Mouse (Mus musculus) midbrain, embryonic 12.5 days (tissue): Measurements from ENCODE around the gene Tubgcp6. TPM values are rescaled to one million over a fixed set of nuclear protein-coding genes. Genes with fewer than 3 reads are reported as not detected.

ENCODE experiments used
- ATAC-seq: fragments of 200-750 bp; cut with Nextera tagmentation; 2 replicates; pipeline ENCODE4 v1.8.0; 2017; ENCODE audit warnings: low read depth, moderate TSS enrichment, moderate library complexity; ENCODE audit not compliant: low FRiP score
- H3K27ac ChIP-seq: fragments of 300-500 bp; sonication (generic); replicated peaks from 2 replicates; pipeline ENCODE4 v1.5.1; 2016; ENCODE audit warnings: mild to moderate bottlenecking
- H3K27me3 ChIP-seq: fragments of 300-500 bp; sonication (generic); 2 replicates; pipeline ENCODE4 v1.6.1; 2016; ENCODE audit warnings: mild to moderate bottlenecking
- H3K36me3 ChIP-seq: fragments of 300-500 bp; sonication (generic); 2 replicates; pipeline ENCODE4 v1.6.1; 2016
- H3K4me1 ChIP-seq: fragments of 300-500 bp; sonication (generic); 2 replicates; pipeline ENCODE4 v1.6.1; 2016
- H3K4me2 ChIP-seq: fragments of 300-500 bp; sonication (generic); replicated peaks from 2 replicates; pipeline ENCODE4 v1.6.1; 2016; ENCODE audit warnings: mild to moderate bottlenecking, moderate library complexity
- H3K4me3 ChIP-seq: fragments of 300-500 bp; sonication (generic); 2 replicates; pipeline ENCODE4 v1.5.1; 2016; ENCODE audit warnings: mild to moderate bottlenecking
- H3K9ac ChIP-seq: fragments of 300-500 bp; sonication (generic); replicated peaks from 2 replicates; pipeline ENCODE4 v1.6.1; 2016; ENCODE audit warnings: mild to moderate bottlenecking, moderate library complexity
- H3K9me3 ChIP-seq: fragments of 300-500 bp; sonication (generic); 2 replicates; pipeline ENCODE4 v1.6.1; 2016; ENCODE audit warnings: mild to moderate bottlenecking
- WGBS: fragments of 180-500 bp; shearing (Covaris S2); methylation state at CpG from one replicate; pipeline ENCODE4 v1.1.7; 2016; 5-methylcytosine and 5-hydroxymethylcytosine counted together
- polyA plus RNA-seq: library from polyadenylated mRNA; unstranded; fragments of >200 nt; fragmentation: Nextera tagmentation; extraction: Ambion mirVana; gene quantifications from 2 replicates; pipeline ENCODE4 v1.2.1, GENCODE M21; 2016

Gene Tubgcp6
- polyA plus RNA-seq, result 25.0 and 25.1 TPM in 2 replicates

DNA sequence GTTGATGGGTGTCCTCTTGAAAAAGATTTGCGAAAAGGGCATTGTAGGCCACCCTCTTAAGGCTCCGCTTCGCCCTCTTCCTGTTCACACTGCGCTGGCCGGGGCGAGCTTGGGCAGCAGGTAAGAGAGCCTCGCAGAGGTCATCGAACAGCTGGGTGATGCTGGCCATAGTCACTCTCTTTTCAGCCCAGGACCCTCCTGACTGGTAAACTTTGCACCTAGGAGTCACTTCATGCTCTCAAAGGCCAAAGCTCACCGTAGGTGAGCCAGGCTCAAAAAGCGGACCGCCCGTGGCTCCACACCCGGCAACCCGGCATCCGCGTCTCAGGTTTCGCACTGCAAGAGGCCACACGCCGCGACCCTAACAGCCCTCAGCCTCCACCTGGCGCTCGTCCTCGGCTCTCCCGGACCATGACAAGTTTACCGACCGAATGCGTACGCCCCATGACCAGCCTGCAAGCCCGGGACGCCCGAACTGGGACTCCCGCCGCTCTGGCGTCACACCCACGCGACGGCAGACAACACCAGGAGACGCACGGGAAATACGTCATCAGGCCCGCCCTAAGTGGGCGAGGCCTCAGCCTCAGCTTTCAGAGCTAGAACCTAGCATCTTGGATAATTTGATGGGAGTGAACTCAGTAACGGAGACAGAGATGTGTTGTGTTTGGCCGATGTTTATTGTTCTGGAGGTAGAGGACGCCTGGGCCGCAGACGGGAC is at the start of gene Tubgcp6:
TSS of gene Tubgcp6 (minus strand) at position 464 of the 718 bp plus-strand sequence.
- Histone ChIP-seq H3K27ac (peak within 1 kb of the TSS; percentile 78), H3K9me3 (no peaks in the 10 kb centered on the region), H3K36me3 (peaks cover 24% of the 10 kb centered on the region), H3K9ac (peak within 1 kb of the TSS; percentile 87), H3K27me3 (no peaks in the 10 kb centered on the region), H3K4me3 (peak within 1 kb of the TSS; percentile 90), H3K4me1 (peaks cover 45% of the 10 kb centered on the region), H3K4me2 (peak within 1 kb of the TSS; percentile 98)
- WGBS, result under 1% methylated on average over 47 of the region's 47 CpGs
- ATAC-seq, result peak; percentile 78

DNA sequence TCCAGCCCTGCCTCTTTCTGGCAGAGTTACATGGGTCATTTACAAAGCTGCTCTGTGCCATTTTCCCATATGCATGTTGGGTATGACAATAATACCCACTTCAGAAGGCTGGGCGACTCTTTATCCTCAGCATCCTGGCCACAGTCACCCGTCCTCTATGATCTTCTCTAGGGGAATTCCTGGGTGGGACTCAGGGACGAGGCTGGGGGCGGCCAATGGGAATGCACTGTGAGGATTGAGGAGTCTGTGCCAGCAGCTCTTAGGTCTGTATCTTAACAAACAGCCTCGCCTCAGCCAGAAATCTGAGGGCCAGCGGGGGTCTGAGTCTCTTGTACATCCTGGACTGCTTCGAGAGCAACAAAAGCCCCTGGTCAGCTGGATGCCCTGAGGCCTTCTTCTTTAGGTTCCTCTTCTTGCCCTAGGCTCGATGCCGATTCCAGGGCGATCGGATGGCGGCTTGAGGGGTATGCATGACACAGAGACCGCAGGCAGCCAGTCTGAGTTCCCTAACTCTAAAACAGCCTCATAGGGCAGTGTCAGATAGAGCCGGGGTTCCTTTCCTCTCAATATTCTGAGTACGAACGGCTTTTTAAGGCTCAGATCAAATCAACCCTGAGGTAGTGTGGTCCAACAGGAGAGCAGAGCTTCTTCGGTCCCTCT is 49.5 kb upstream of the Tubgcp6 start:
- Histone ChIP-seq H3K4me2 (peak overlapping the region; percentile 99), H3K4me1 (peaks cover 79% of the 10 kb centered on the region), H3K9ac (peak overlapping the region; percentile 70), H3K36me3 (peaks cover 29% of the 10 kb centered on the region), H3K9me3 (no peaks in the 10 kb centered on the region), H3K27me3 (0 out of 2 replicates have a peak, but pooled peaks cover 8% of the 10 kb centered on the region), H3K27ac (peak overlapping the region; percentile 80), H3K4me3 (peak overlapping the region; percentile 56)
- 33% methylated on average over 17 of the region's 17 CpGs for WGBS
- no peak for ATAC-seq

DNA sequence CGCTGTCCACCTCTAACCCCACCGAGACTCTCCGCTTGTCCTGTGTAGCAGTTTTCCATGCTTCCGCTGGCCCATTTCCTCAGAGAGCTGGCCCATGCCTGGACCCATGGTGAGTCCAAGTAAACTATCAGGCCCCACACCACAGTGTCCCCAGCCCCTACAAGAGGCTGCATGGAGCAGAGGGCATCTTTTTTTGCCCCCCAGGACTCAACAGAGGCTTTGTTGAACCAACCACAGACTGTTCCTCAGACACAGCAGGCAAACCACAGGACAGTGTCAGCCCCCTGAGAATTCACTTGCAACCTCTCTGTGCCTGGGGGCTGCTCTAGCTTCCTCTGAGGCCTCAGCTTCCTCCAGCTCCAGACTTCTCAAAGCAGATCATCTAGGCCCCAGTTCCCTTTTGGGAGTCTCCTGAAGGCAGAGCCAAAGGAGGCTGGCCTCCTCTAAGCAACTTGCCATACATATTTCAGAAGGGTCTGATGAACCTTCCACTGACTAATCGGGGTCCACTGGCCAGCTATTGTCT is 48.7 kb upstream of the Tubgcp6 start:
- H3K9ac ChIP-seq, result no peak overlapping the region
- H3K4me3 ChIP-seq, result no peak overlapping the region
- 0 out of 2 replicates have a peak, but pooled peaks cover 8% of the 10 kb centered on the region for H3K27me3 ChIP-seq
- H3K27ac ChIP-seq, result no peak overlapping the region
- WGBS, result 89% methylated on average over 5 of the region's 5 CpGs
- H3K4me2 ChIP-seq, result no peak overlapping the region
- no peak for ATAC-seq
- peaks cover 37% of the 10 kb centered on the region for H3K36me3 ChIP-seq
- H3K4me1 ChIP-seq, result peaks cover 71% of the 10 kb centered on the region
- no peaks in the 10 kb centered on the region for H3K9me3 ChIP-seq

DNA sequence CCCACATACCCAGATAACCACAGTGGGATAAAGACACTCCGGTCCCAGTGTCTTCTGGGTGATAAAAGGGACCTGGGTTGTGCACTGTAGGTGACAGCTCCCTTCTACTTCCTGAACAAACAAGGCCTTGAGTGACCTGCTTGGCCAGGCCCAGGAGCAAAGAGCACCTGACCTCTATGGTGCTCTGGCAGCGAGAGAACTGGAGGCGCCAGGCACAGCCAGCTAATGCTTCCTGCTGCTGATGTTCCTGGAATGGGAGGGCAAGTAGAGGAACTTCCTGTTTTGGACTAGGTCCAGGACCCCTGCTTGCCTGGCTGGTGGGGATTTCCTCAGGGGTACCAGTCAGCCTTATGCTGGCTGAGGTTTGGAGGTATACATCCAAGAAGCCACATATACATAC is 47.2 kb upstream of the Tubgcp6 start:
- Histone ChIP-seq H3K4me3 (no peak overlapping the region), H3K9ac (no peak overlapping the region), H3K9me3 (no peaks in the 10 kb centered on the region), H3K27ac (no peak overlapping the region), H3K36me3 (peaks cover 52% of the 10 kb centered on the region), H3K27me3 (0 out of 2 replicates have a peak, but pooled peaks cover 8% of the 10 kb centered on the region), H3K4me2 (no peak overlapping the region), H3K4me1 (peaks cover 56% of the 10 kb centered on the region)
- ATAC-seq, result no peak
- WGBS, result 77% methylated on average over 3 of the region's 3 CpGs

DNA sequence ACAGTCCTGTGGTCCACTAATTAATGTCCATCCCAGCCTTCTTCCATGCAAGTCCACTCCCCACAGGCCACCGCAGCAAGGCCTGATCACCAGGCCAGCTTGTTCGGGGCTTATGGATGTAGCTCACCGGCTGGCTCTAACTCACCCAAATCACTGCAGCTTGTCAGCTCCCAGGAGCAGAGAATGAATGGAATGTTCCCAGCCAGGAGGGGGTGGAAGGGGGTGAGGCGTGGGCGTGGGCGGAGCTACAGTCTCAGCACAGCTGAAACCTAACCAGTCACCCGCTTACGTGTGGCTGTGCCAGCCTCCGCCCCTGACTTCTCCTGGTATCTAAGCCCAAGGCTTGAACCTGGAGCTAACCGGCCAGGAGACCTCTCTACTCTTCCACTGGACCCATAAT is 46.5 kb upstream of the Tubgcp6 start:
- WGBS, result 8% methylated on average over 10 of the region's 10 CpGs
- H3K4me3 ChIP-seq, result no peak overlapping the region
- 0 out of 2 replicates have a peak, but pooled peaks have one; percentile 20 for ATAC-seq
- no peaks in the 10 kb centered on the region for H3K9me3 ChIP-seq
- peak overlapping the region; percentile 65 for H3K27ac ChIP-seq
- peaks cover 58% of the 10 kb centered on the region for H3K36me3 ChIP-seq
- H3K27me3 ChIP-seq, result 0 out of 2 replicates have a peak, but pooled peaks cover 3% of the 10 kb centered on the region
- H3K4me2 ChIP-seq, result peak overlapping the region; percentile 19; the same call in 1 of the 2 replicates
- H3K9ac ChIP-seq, result peak overlapping the region; percentile 24; the same call in 1 of the 2 replicates
- H3K4me1 ChIP-seq, result peaks cover 50% of the 10 kb centered on the region

DNA sequence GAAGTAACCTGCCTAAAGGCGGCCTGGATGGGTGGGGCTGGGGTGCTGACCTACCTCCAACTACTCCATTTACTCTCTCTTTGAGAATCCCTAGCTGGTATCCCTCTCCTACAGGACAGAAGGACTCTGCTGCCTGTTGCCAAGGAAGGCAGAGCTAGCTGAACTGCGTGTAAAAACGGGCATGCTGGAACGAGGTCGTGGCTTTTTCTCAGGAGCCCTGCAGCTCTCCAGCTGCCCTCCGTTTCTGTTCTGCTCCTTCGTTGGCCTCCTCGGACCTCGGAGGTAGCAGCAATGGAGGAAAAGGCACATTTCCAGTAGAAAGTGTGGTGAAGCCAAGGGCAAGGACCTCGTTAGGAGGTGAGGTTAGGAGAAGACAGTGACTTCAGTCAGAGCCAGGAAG is 46.0 kb upstream of the Tubgcp6 start:
- Histone ChIP-seq H3K9me3 (no peaks in the 10 kb centered on the region), H3K9ac (no peak overlapping the region), H3K36me3 (peaks cover 64% of the 10 kb centered on the region), H3K4me1 (peaks cover 45% of the 10 kb centered on the region), H3K27ac (peak overlapping the region; percentile 65), H3K4me3 (no peak overlapping the region), H3K27me3 (no peaks in the 10 kb centered on the region), H3K4me2 (0 out of 2 replicates have a peak overlapping the region, but pooled peaks have one; percentile 19)
- 66% methylated on average over 10 of the region's 10 CpGs for WGBS
- ATAC-seq, result no peak

DNA sequence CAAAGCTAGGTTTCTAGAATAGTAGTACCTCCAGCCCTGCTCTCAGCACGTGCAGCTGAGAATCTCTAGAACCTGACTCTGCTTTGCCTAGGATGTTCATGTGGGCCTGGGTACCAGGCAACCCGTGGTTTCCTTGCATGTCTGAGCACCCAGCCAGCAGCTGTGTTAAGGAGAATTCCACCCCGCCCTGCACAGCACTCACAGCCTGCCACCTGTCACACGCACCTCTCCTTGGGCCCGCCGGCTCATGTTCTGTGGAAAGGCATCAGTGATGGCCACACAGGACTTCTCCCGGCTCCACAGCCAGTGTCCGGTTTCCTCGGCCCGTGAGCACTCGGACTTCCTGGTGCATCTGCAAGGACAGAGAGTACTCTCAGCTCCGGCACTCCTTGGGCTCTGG is 42.6 kb upstream of the Tubgcp6 start:
- Histone ChIP-seq H3K36me3 (peaks cover 98% of the 10 kb centered on the region), H3K27ac (no peak overlapping the region), H3K9ac (no peak overlapping the region), H3K4me1 (peaks cover 17% of the 10 kb centered on the region), H3K4me3 (no peak overlapping the region), H3K27me3 (no peaks in the 10 kb centered on the region), H3K9me3 (no peaks in the 10 kb centered on the region), H3K4me2 (no peak overlapping the region)
- 95% methylated on average over 12 of the region's 12 CpGs for WGBS
- ATAC-seq, result no peak

DNA sequence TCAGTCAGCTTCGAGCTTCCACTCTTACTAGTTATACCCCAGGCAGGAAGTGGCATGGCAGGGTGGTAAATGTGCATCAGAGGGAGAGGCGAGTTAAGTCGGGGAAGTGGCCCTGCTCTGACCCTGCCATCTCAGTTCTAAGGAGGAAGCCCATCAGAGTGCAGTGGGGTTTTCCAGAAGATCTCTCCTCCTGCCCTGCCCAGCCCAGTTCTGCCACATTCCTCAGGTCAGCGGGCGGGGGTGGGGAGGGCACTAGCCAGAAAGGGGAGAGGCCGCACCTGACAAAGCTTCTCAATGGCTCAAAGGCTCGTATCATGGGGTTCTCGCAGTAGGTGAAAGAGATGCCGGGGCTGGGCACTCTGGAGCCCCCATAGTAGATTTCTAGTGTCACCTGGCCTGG is 38.5 kb upstream of the Tubgcp6 start:
- H3K4me3 ChIP-seq, result no peak overlapping the region
- no peaks in the 10 kb centered on the region for H3K9me3 ChIP-seq
- no peak overlapping the region for H3K9ac ChIP-seq
- WGBS, result 88% methylated on average over 9 of the region's 9 CpGs
- no peaks in the 10 kb centered on the region for H3K4me1 ChIP-seq
- peaks cover 100% of the 10 kb centered on the region for H3K36me3 ChIP-seq
- ATAC-seq, result no peak
- no peak overlapping the region for H3K27ac ChIP-seq
- no peaks in the 10 kb centered on the region for H3K27me3 ChIP-seq
- H3K4me2 ChIP-seq, result no peak overlapping the region

DNA sequence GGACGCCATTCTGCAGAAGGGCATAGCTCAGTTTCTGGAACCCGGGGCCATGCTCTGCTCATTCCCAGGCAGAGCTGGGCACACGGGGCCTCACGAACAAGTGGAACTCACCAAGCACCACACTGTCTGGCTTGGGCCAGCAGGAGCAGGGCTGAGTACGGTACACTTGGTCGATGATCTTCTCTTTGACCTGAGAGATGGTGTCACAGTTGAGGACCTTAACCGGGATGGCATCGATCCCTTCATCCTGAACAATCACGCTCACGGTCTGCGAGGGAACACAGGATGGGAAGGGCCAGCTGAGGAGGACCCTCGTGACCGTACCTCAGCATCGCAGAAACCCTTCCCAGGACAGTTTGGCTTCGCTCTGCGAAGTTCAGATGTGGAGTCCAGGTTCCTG is 35.6 kb upstream of the Tubgcp6 start:
- no peak overlapping the region for H3K9ac ChIP-seq
- no peaks in the 10 kb centered on the region for H3K9me3 ChIP-seq
- ATAC-seq, result no peak
- no peak overlapping the region for H3K4me2 ChIP-seq
- H3K4me1 ChIP-seq, result no peaks in the 10 kb centered on the region
- H3K27me3 ChIP-seq, result no peaks in the 10 kb centered on the region
- H3K27ac ChIP-seq, result no peak overlapping the region
- peaks cover 99% of the 10 kb centered on the region for H3K36me3 ChIP-seq
- WGBS, result 95% methylated on average over 16 of the region's 16 CpGs
- no peak overlapping the region for H3K4me3 ChIP-seq

DNA sequence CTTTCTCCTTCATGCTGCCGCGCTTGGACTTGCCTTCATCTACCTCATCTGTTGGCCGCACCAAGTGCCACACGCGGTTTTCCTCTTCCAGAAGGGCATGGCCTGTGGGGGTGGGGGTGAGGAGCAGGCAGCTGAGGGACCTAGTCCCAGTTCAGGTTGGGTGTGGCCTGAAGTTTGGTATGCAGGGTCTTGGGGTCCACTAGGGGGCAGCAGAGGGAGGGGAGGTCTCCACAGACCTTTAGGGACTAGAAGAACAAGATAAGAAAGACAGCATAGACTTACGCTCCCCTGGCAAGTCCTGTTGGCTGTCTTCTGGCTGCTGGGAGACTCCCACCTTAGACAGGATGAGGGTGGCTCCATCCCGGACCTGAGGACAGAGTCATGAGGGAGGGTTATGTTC is 35.0 kb upstream of the Tubgcp6 start:
- H3K4me1 ChIP-seq, result no peaks in the 10 kb centered on the region; the same call in 1 of the 2 replicates
- no peak overlapping the region for H3K4me2 ChIP-seq
- no peak overlapping the region for H3K9ac ChIP-seq
- peaks cover 93% of the 10 kb centered on the region for H3K36me3 ChIP-seq
- peak; percentile 39; the same call in 1 of the 2 replicates for ATAC-seq
- no peak overlapping the region for H3K4me3 ChIP-seq
- no peaks in the 10 kb centered on the region for H3K9me3 ChIP-seq
- WGBS, result 75% methylated on average over 7 of the region's 7 CpGs
- H3K27me3 ChIP-seq, result no peaks in the 10 kb centered on the region
- no peak overlapping the region for H3K27ac ChIP-seq

DNA sequence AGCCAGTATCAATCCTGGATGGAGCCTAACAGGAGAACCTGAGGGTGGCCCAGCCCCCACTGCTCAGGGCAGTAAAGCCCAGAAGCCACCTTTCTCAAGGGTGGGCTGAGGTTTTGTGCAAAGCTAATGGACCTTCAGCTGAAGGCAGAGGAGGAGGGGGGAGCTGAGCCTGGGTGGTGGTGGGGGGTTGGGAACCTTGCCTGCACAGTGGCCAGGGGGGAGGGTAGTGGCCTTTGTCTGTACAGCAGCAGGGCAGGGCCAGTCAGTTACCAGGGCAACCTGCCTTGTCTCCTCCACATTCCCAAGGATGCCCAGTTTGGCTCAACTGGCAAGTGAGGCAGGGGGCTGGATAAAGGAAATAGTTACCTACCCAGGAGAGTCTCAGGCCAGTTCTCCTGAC is 29.4 kb upstream of the Tubgcp6 start:
- Histone ChIP-seq H3K27ac (peak overlapping the region; percentile 73), H3K36me3 (peaks cover 37% of the 10 kb centered on the region), H3K9me3 (no peaks in the 10 kb centered on the region), H3K4me2 (peak overlapping the region; percentile 29), H3K4me1 (peaks cover 34% of the 10 kb centered on the region), H3K9ac (peak overlapping the region; percentile 4; the same call in 1 of the 2 replicates), H3K4me3 (no peak overlapping the region), H3K27me3 (peaks cover 10% of the 10 kb centered on the region; the same call in 1 of the 2 replicates)
- peak; percentile 68 for ATAC-seq

DNA sequence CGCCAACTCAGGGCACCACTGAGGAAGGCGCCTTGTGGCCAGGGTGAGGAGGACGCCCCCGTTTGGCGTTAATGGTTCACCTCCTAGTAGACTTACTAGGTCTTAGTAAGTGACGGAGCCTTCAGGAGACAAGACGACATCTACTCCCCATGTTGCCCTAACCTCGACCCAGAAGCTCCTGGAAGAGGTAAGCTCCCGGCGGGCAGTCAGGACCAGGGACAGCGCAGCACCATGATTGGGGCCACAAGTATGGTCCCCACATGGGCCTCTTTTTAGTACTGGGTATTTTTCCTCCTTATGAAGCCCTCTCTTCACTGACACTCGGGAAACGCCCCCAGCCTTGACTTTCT is 27.1 kb upstream of the Tubgcp6 start:
- Histone ChIP-seq H3K9ac (peak overlapping the region; percentile 95), H3K27me3 (peaks cover 12% of the 10 kb centered on the region), H3K4me1 (peaks cover 48% of the 10 kb centered on the region), H3K4me3 (peak overlapping the region; percentile 82), H3K9me3 (no peaks in the 10 kb centered on the region), H3K27ac (peak overlapping the region; percentile 90), H3K4me2 (peak overlapping the region; percentile 78), H3K36me3 (peaks cover 27% of the 10 kb centered on the region)
- 0 out of 2 replicates have a peak, but pooled peaks have one; percentile 3 for ATAC-seq
- 1% methylated on average over 13 of the region's 13 CpGs for WGBS
